Mouse (Mus musculus) kidney, postnatal 14 days (tissue): ENCODE measurements around the gene Scn1b.
A peak's percentile ranks its signal among the peaks of the same experiment; 100 is the strongest.

Experiments used
- DNase-seq: peaks from one replicate; pipeline ENCODE4 v3.0.0; 2022; ENCODE audit warnings: mixed read lengths

The Scn1b gene

DNA sequence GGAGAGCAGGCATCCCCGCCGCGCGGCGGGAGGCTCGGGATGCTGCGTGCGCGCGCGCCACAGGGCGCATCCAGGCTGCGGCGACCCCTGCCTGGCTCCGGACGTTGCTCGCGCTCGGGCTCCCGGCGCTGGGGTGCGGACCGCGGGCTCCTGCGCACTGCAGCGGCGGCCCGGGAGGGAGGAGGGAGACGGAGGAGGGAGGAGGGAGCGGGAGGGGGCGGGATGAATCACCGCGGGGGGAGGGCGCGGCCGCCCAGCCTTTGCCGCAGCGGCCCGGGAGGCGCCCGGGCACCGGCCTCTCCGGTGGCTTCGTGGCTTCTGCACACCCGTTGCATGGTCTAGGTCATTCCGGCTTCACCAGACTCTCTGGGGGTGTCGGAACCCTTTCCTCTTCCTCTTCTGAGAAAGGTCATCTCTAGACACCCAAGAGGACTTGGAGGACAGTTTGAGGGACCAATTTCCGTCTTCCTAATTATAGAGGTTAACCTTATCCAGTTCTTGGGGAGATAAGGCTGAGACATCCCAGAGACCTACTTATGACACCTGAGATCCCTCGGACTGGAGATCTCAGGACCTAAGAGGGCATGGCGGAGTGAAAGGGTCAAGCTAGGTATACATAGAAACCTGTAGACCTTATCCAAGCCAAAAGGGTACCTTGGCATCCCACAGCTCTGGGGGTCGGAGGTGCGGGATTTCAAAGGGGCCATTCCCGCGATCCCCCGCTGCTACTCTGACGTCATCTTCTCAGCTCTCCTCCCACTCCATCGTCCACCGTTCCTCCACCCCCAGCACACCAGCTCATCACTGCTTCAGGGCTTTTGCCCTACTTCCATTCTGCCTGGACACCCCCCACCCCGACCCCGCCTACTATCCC, at the start of gene Scn1b:
Gene Scn1b (minus strand): TSS at position 153 of the 874 bp plus-strand sequence.
- peak; percentile 72 for DNase-seq

DNA sequence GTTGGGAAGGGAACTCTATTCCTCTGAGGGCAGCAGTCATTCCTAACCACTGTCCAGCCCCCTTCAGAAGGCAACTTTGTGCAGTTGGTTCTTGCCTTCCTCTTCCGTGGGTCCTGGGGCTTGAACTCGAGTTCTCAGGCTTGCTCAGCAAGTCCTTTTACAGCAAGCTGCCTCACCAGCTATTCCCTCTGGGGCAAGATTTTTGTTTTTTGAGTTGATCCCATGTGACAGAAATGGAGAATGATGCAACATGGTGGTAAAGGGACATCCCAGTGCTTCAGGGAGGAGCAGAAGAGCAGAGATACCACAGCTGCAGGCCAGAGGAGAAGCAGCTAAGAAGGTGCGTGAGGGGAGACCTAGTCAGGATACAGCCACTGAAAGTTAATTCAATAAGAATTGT, 48.3 kb upstream of the Scn1b start:
- no peak for DNase-seq

DNA sequence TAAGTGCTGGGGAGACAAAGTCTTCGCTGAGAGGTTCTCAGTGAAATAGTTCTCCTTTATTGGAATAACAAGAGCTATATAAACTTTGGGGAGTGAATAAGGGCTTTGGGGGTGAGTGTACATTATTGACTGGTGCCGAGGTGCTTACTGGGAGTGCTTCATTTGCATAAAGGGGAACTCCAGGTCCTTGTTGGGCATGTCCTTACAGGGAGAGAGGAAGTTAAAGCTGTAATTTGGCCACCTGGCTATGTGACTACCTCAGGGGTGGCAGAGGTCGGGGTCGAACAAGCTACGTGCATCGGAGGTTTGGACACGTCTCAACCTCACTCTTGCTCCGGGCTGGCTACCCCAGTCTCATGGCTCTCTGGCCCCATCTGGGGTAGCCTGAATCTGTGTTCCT, 47.7 kb upstream of the Scn1b start:
- DNase-seq, result no peak

DNA sequence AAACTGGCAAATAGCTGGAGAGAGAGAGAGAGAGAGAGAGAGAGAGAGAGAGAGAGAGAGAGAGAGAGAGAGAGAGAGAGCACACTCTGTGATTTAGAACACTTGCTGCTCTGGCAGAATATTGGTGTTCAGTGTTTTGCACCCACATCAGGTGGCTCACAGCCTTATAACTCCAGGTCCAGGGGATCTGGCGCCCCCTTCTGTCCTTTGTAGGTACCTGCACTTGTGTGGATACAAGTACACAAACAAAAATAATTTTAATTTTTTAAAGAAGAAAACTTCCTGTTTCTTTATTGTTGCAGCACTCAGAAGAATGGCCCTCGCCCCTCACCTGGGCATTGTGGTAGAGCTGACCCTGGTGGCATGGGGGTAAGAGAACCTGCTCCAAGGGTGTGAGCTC, 45.4 kb upstream of the Scn1b start:
- DNase-seq, result peak; percentile 60

DNA sequence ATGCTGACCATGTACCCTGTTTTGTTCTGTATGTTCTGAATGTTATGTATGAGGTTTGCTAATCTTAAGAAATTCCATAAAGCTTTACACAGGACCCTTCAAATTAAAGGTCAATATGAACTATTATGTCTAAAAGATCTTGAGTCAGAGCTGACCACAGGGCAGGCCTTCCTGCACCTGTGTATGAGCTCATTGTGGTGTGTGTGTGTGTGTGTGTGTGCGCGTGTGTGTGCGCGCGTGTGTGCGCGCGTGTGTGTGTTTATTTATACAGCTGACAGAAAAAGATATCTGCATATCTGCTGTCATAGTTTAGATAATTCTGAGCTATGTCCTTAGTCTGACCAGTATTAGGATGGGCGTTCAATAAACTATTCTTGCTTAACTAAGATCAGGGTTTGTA, 43.7 kb upstream of the Scn1b start:
- DNase-seq, result no peak

DNA sequence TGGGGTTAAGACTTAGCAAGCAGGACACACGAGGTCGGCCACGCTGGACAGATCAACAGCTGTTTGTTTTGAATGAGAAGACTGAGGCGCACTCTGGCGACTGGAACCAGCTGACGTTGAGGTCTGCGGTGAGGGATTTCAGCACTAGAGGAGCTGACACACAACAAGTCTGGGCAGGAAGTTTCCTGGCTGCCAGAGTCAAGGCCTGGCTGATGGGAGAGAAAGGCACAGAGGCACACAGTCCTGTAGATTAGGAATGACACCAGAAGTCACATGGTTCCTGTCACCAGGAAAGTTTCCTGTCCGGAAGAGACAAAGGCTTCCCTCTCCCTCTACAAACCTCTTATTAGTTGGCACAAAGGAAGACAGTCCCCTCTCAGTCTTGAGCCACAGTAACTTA, 41.6 kb upstream of the Scn1b start:
- DNase-seq, result peak; percentile 69

DNA sequence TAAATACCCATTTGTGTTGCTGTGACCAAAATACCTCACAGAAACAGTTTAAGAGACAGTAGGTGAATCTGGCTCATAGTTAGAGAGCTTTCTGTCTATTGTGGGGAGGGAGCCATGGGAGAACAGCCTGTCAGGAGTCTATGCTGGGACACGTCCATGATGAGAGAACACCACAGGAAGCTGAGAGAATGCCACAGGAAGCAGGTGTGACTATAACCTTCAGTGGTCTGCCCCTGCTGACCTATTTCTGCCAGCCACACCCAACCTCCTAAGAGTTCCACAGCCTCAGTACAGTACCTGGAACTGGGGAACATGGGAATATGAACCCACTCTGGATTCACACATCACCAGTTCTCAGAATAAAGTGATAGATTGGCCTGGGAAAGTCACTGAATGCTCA, 37.9 kb upstream of the Scn1b start:
- no peak for DNase-seq

DNA sequence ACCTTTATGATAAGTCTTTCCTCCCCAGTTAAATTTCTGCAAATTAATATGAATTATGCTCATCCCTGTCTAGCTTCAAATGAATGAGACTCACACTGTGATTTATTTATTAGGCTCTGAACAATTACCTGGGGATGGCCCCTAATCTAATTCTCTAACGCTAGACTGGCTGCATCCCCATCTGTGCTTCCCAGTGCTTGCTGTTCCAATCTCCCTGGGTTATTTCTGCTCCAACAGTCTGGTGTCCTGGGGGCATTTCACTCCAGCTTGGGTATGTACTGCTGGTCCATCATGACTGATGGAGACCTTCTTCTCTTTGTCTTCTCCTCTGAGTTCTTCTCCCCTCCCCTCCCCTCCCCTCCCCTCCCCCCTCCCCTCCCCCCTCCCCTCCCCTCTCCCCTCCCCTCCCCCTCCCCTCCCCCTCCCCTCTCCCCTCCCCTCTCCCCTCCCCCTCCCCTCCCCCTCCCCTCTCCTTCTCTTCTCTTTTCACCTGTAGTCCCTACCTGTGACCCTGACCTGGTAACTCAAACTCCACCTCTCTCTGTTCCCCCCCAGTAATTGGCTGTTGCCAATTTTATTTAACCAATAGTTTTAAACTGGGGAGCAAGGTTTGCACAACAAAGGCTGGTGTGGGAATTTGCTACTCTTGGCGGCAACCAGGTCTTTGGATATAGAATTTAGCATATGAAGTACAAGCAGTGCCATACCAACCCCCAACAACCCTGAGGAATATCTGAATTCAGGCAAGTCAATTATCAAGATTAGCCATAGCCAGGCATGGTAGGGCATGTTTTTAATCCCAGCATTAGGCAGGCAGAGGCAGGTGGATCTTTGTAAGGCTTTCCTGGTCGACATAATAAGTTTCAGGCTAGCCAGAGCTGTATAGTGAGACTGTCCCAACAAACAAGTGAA, 37.1 kb upstream of the Scn1b start:
- DNase-seq, result no peak

DNA sequence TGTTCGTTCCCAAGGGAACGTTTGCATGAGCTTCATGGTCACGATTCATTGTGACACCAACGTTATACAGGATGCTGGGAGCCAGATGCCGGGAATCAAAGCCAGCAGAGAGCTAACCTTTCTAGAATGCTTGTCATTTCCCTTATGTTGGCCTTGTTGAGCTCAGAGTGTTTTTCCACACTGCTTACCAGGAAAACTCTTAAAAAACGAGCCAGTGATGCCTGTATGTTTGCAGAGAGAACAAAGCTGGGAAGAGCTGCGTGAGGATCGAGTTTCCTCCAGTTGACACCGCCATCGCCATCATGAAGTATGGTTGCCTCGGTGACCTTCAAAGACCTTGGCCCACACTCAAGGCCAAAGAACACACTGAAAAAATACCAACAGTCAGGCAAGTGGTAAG, 35.5 kb upstream of the Scn1b start:
- peak; percentile 61 for DNase-seq

DNA sequence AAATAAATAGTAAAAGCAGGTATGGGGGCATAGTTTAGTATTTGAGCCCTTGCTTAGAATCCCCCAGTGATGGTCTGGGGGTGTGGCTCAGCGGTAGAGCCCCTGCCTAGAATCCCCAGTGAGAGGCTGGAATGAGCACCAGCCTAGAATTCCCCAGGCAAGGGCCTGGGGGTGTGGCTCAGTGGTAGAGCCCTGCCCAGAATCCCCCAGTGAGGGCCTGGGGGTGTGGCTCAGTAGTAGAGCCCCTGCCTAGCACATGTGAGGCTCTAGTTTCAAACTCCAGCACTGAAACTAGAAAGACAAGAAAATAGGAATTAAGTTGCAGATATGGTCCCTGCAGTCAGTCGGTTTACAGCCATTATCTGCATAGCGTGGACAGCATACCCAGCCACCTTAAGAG, 35.0 kb upstream of the Scn1b start:
- DNase-seq, result no peak

DNA sequence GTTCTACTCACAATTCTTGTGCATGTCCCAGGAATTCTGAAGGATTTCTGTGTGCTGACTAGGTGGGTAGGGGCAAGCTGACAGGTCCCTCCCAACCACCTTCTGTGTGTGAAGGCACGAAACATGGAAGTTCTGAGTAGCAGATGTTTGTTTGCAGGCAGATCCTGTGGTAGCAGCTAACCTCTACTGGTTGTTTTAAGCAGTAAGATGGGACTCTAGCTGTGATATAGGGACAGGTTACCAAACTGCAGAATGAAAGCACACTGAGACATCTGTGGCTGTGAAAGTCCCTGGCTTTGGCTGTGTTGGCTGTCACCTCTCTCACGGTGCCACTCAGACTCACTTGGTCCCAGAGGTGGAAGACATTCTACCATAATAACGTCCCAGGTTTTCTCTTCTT, 34.4 kb upstream of the Scn1b start:
- DNase-seq, result no peak

DNA sequence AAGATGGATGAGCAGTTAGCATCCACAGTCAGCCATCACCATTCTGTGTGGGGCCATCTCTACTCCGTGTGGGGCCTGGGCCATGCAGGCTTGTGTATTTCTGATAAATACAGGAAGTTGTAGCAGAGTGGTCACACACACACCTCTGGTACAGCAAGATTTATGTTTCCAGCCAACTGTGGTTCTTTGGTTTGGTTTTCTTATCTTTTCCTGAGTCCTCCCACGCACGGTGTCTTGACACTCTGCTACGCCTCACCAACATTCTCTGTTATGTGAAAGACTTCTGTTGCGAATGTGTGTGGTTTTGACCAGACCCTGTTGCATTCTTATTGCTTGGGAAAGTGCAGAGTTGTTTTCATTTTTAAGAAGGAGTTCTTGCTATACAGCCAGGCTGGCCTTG, 34.0 kb upstream of the Scn1b start:
- no peak for DNase-seq

DNA sequence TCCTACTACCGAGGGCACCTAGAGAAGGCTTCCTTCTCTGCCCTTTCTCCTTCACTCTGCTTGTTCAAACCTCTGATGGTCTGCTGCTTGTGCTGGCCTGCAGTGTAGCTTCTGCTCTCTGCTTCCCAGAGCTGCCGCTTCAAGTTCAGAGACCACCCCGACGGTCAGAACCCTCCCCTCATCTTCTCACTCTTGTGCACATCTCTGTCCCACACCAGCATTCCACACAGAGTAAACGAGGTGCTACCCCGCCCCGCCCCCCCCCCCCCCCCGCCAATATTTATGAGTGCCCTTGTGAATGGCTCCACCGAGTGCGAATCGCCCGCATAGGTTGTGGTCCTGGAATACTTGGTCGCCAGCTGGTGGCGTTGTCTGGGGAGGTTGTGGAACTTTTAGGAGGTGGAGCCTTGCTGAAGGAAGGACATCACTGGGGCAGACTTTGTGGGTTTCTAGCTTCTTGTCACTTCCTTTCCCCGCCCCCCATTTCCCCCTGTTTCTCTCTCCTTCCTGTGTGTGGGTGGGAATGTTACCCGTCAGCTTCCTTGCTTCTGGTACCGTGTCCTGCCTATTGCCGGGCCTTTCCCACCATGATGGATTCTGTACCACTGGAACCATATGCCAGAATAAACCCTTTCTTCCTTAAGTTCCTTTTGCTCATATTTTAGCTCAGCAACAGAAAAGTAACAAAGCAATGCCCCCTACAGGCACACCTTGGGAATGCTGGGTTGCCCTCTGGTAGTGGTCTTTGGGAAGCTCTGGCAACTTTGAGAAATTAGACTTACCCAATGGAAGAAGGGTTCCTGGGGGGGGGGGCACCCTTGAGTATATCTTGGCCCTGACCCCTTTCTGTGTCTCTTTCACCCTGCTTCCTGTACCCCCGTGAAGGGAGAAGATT, 29.5 kb upstream of the Scn1b start:
- DNase-seq, result peak; percentile 40

DNA sequence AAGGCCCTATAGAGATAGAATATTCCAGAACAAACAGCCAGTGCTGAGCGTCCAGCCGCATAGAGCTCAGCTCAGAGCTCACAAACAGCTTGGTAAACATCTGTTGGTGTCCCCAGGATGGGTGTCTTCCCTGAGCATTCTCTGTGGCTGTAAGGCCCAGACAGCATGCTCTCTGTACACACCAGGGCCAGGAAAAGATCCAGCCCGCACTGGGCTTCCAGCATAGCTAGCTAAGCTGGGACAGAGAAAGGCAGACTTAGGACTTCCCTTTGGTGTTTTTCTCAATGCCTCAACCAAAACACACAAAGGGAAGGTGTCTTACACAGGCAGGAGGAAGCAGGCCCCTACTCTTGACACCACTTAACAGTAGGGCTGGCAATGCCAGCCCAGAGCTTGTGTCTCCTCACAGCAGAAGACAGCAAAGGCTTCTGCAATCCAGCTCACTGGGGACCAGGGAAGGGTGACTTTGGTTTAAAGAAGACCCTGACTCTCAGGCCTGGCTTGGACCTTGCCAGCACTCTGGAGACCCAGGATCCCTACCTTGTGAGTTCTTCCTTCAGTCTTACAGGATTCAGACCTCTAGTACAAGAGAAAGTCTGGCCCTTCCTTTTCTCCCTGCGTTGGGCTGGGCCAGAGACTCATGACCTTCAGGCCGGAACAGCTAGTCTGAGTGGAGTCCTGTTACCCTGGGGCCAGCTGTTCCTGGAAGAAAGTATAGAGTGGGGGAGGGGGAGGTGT, 28.7 kb upstream of the Scn1b start, which contains the start of gene Gramd1a:
Gene Gramd1a (minus strand): TSS at position 601 of the 738 bp plus-strand sequence.
- DNase-seq, result peak; percentile 55

DNA sequence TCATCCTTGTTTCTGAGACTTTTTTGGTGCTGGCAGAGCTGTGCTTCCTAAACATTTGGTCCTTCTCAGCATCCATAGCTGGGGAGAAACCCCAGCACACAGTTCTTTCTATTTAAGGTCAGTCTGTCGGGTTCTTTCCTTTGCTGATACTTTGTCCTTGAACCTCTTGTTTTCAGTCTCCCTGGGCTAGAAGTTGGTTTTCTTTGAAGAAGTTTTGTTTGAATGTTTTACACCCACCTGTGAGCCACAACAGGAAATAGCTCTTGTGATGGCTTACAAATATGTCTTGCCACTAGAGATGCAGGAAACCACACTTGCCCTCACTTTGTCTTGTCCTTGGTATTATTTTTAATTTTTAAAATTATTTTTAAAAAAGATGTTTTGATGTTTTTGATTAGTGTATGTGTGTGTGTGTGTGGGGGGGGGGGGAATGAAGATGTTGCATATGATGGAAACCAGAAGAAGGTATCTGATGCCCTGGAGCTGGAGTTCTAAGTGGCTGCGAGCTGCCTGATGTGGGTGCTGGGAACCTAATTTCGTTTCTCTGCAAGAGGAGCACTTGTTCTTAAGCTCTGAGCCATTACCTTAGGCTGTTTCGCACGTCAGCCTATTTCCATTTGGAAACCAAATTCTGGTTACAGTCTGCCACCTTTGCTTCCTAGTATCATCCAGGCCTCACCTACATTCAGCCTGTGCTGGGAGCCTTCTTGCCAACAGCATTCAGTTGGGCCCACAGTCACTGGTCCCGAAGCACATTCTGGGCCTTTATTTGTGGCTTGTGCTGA, 26.9 kb upstream of the Scn1b start:
- no peak for DNase-seq

DNA sequence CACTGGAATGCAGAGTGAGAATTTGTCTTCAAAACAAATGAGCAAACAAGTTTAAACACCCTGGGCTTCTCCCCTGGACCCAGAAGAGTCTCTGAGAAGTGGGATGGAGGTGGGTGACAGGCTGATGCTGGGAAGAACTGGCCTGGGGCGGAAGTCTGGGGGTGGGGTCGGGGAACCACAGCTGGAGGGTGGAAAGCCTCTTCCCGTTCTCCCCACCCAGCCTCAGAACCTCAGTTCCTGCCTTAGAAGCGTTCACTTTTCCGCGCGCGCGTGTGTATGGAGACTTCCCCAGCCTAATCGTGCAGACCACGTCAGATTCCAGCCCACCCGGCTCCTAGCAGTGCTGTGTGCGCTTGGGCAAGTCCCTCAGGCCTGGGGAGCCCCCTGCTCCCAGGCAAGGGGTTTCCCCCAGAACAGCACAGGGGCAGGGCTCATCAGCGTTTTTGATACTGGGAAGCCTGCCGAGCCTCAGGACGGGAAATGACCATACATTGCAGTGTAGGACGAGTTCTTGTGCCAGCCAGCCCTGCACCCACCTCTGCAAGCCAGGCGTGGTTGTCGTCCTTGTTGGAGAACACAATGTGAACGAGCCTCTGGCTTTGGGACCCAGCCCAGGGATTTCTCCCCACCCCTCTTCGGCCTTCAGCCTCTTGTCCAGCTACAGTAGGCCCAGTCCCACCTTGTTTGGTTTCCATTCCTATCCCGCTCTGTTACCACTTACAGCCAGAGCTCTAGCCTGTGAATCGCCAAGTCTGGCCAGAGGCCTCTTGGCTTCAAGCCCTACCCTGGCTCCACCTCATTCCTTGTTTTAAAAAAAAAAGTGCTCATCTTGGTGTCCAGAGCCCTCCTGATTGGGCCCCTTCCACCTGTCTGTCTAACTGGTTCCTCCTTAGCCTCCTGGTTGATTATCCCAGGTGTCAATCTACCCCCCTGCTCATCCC, 24.8 kb upstream of the Scn1b start:
- peak; percentile 76 for DNase-seq

DNA sequence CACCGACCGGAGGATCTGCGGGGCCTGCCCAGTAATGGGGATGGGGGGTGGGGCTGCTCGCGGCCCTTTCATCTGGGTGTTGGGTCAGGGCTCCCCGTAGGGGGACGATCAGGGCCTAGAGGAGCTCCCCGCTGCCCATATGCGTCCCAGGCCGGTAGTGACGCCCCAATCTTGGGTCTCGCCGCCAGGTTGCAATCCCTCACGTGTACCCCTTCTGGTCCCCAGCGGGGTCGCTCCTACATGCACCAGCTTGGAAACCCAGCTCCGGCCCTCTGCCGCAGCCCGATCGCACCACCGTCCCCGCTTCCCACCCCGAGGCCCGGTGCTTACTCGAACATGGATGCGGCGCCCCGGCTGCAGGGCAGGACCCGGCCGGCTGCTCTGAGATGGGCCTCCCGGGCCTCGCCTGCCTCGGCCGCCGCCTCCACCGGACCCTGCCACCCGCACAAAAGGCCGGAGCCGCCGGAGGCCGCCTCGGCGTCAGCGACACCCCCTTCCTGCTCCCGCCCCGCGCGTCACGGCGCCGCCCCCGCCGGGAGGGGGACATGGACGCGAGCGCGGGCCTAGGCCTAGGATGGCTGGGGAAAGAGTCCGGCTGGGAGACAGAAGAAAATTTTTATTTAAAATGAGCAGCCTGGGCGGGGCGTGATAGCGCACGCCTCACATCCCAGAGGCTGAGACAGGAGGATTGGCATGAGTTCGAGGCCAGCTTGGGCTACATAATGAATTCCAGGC, 23.9 kb upstream of the Scn1b start:
- DNase-seq, result peak; percentile 94

DNA sequence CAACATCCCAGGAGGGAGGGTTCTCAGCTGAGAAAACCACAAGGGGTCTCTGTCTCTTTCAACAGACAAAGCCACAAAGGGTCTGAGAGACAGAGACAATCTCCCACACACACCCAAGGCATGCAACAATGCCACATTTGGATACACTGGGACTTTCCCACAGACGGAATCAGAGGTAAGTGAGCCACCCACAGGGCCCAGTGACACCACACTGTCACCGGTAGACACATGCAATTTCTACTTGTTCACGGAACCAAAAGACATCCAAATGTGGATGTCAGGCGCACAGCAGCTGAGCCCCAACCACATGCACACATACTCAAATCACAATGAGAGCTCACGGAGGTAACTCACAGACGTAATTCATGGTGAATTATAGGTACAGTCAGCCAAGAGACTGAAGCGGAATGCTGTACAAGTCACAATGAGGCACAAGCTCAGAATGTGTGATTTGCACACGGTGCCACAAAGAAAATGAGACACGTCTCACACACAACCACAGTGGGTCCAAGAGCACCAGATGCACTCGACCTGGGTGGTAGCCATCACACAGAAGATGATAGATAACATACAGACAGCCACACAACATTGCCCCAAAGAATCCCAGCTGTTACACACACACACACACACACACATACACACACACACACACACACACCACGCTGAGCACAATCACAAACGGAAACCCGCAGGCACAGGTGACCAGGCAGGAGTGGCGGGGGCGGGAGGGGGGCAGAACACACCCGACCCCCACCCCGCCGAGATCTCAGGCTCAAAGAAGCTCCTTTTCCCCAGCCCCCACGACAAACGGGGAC, 23.2 kb upstream of the Scn1b start:
- no peak for DNase-seq
